Mouse (Mus musculus) heart, postnatal 0 days (tissue): ENCODE results near the gene Zfp738. TPM values are rescaled to one million over a fixed set of nuclear protein-coding genes. Genes with fewer than 3 reads are reported as not detected.
A peak's percentile ranks its signal among the peaks of the same experiment; 100 is the strongest.
"Not testable (repeated sequence)": the region's sequence is repeated elsewhere in the genome, so short reads cannot be mapped to it uniquely, and the experiment has no call there.

ENCODE experiments used
- ATAC-seq: fragments of 200-750 bp; cut with Nextera tagmentation; 2 replicates; pipeline ENCODE4 v1.8.0; 2017; ENCODE audit warnings: low read depth, moderate number of reproducible peaks, moderate library complexity; ENCODE audit not compliant: insufficient read depth
- DNase-seq: peaks from one replicate; pipeline ENCODE4 v3.0.0-alpha.2; 2016; ENCODE audit warnings: low spot score
- H3K27ac ChIP-seq: fragments of 300-500 bp; sonication (generic); 2 replicates; pipeline ENCODE4 v1.5.1; 2014; ENCODE audit warnings: low read depth, mild to moderate bottlenecking
- H3K27me3 ChIP-seq: fragments of 300-500 bp; sonication (generic); 2 replicates; pipeline ENCODE4 v1.6.1; 2014; ENCODE audit warnings: low read length, mixed read lengths; ENCODE audit not compliant: control insufficient read depth, insufficient read depth
- H3K36me3 ChIP-seq: fragments of 300-500 bp; sonication (generic); replicated peaks from 2 replicates; pipeline ENCODE4 v1.6.1; 2014; ENCODE audit warnings: low read length, mixed read lengths; ENCODE audit not compliant: control insufficient read depth, insufficient read depth
- H3K4me1 ChIP-seq: fragments of 300-500 bp; sonication (generic); 2 replicates; pipeline ENCODE4 v1.6.1; 2014; ENCODE audit warnings: antibody characterized with exemption; ENCODE audit not compliant: control insufficient read depth, insufficient read depth
- H3K4me2 ChIP-seq: fragments of 300-500 bp; sonication (generic); 2 replicates; pipeline ENCODE4 v1.6.1; 2014; ENCODE audit warnings: low read depth, mild to moderate bottlenecking, low read length, moderate library complexity
- H3K4me3 ChIP-seq: fragments of 300-500 bp; sonication (generic); 2 replicates; pipeline ENCODE4 v1.5.1; 2014; ENCODE audit warnings: low read depth, low read length
- H3K9ac ChIP-seq: fragments of 300-500 bp; sonication (generic); replicated peaks from 2 replicates; pipeline ENCODE4 v1.6.1; 2014; ENCODE audit warnings: low read depth, low read length, mixed read lengths
- H3K9me3 ChIP-seq: fragments of 300-500 bp; sonication (generic); replicated peaks from 2 replicates; pipeline ENCODE4 v1.6.1; 2016; ENCODE audit warnings: low read length; ENCODE audit not compliant: control insufficient read depth
- CTCF ChIP-seq: IDR thresholded peaks from 2 replicates; pipeline ENCODE4 v1.5.1; 2016; ENCODE audit warnings: antibody characterized with exemption, control low read depth, low read depth
- EP300 ChIP-seq: IDR thresholded peaks from 2 replicates; pipeline ENCODE4 v1.6.1; 2016; ENCODE audit warnings: antibody characterized with exemption, low read depth
- WGBS: fragments of 180-500 bp; shearing (Covaris S2); extraction: QIAGEN DNeasy Blood & Tissue Kit; methylation state at CpG from one replicate; pipeline ENCODE4 v1.1.7; 2014; 5-methylcytosine and 5-hydroxymethylcytosine counted together
- polyA plus RNA-seq: library from polyadenylated mRNA; unstranded; fragments of >200 nt; fragmentation: Nextera tagmentation; extraction: Ambion mirVana; gene quantifications from 2 replicates; pipeline ENCODE4 v1.2.1, GENCODE M21; 2015
- total RNA-seq: library from RNA; depleted of rRNA; stranded (reverse); fragments of >200 nt; gene quantifications from 2 replicates; pipeline ENCODE4 v1.2.3, GENCODE M21; 2014; ENCODE audit warnings: low replicate concordance; rRNA removed

Gene Zfp738
- total RNA-seq (3.4 and 16.8 TPM in 2 replicates), polyA plus RNA-seq (4.3 and 5.0 TPM in 2 replicates)

- Histone ChIP-seq H3K4me1 (peaks cover 11% of the 10 kb centered on the region), H3K4me2 (no peak within 1 kb of the TSS), H3K36me3 (no peaks in the 10 kb centered on the region), H3K4me3 (no peak within 1 kb of the TSS), H3K9me3 (no peaks in the 10 kb centered on the region), H3K27me3 (no peaks in the 10 kb centered on the region), H3K9ac (no peak within 1 kb of the TSS), H3K27ac (no peak within 1 kb of the TSS)
- ATAC-seq, result no peak
- WGBS, result 59% methylated on average over 4 of the region's 4 CpGs
- DNase-seq, result no peak
- TF ChIP-seq CTCF (no peak), EP300 (no peak)
Observed at GRCm38 (mm10) chr13:67686971-67687370, at the start of gene Zfp738. Gene Zfp738, minus strand, starts transcription at chr13:67687071.

- not testable (repeated sequence) for H3K27me3 ChIP-seq, DNase-seq, H3K9ac ChIP-seq, ATAC-seq, H3K27ac ChIP-seq, H3K36me3 ChIP-seq, H3K4me1 ChIP-seq, H3K4me3 ChIP-seq, H3K4me2 ChIP-seq
- peaks cover 13% of the 10 kb centered on the region for H3K9me3 ChIP-seq
- WGBS, result 91% methylated on average over 9 of the region's 9 CpGs
Observed at GRCm38 (mm10) chr13:67734391-67734790, 47.5 kb upstream of the Zfp738 start.

- not testable (repeated sequence) for H3K9ac ChIP-seq, H3K9me3 ChIP-seq, H3K36me3 ChIP-seq, H3K4me1 ChIP-seq, DNase-seq, H3K27ac ChIP-seq, H3K27me3 ChIP-seq
- H3K4me3 ChIP-seq, result peak overlapping the region; percentile 70
- TF ChIP-seq CTCF, result peak; percentile 50
- peak; percentile 78 for ATAC-seq
- peak overlapping the region; percentile 70 for H3K4me2 ChIP-seq
- 40% methylated on average over 4 of the region's 4 CpGs for WGBS
Observed at GRCm38 (mm10) chr13:67729441-67729840, 42.6 kb upstream of the Zfp738 start.

- peak within 1 kb of the TSS; percentile 65 for H3K9ac ChIP-seq
- H3K4me1 ChIP-seq, result no peaks in the 10 kb centered on the region
- no peaks in the 10 kb centered on the region for H3K27me3 ChIP-seq
- H3K4me2 ChIP-seq, result peak within 1 kb of the TSS; percentile 70
- H3K36me3 ChIP-seq, result no peaks in the 10 kb centered on the region
- TF ChIP-seq EP300, result no peak
- no peak for TF ChIP-seq CTCF
- H3K9me3 ChIP-seq, result 0 out of 2 replicates have a peak, but pooled peaks cover 4% of the 10 kb centered on the region
- DNase-seq (peak; percentile 63), ATAC-seq (peak; percentile 83)
- peak within 1 kb of the TSS; percentile 70 for H3K4me3 ChIP-seq
- 3% methylated on average over 16 of the region's 21 CpGs for WGBS
- peak within 1 kb of the TSS; percentile 43 for H3K27ac ChIP-seq
Observed at GRCm38 (mm10) chr13:67728641-67729318, 41.9 kb upstream of the Zfp738 start, which contains the start of gene Zfp65. Gene Zfp65, minus strand, starts transcription at chr13:67729173.

GRCm38 (mm10) chr13:67728106-67728505 lies 41.2 kb upstream of the Zfp738 start:
- WGBS, result 70% methylated on average over 1 of the region's 1 CpGs
- no peak for ATAC-seq
- Histone ChIP-seq H3K9ac (0 out of 2 replicates have a peak overlapping the region, but pooled peaks have one; percentile 65), H3K4me3 (peak overlapping the region; percentile 70), H3K9me3 (no peaks in the 10 kb centered on the region), H3K36me3 (no peaks in the 10 kb centered on the region), H3K27ac (no peak overlapping the region), H3K4me2 (peak overlapping the region; percentile 70), H3K4me1 (peaks cover 3% of the 10 kb centered on the region), H3K27me3 (no peaks in the 10 kb centered on the region)
- no peak for DNase-seq
- no peak for TF ChIP-seq CTCF
- TF ChIP-seq EP300, result no peak

- ATAC-seq, H3K4me2 ChIP-seq, H3K4me3 ChIP-seq, H3K9me3 ChIP-seq, DNase-seq, H3K27me3 ChIP-seq, H3K27ac ChIP-seq, H3K36me3 ChIP-seq, H3K9ac ChIP-seq, H3K4me1 ChIP-seq: not testable (repeated sequence)
- WGBS, result 41% methylated on average over 2 of the region's 2 CpGs
Observed at GRCm38 (mm10) chr13:67725331-67725730, 38.5 kb upstream of the Zfp738 start.
